Mouse (Mus musculus): ENCODE data around the gene Erlec1. TPM values are rescaled to one million over a fixed set of nuclear protein-coding genes. Genes with fewer than 3 reads are reported as not detected.

The Erlec1 gene
- polyA plus RNA-seq, 1 experiment from 2014 or later, result 5.6 TPM

Other genes with a start within 250 kb of the Erlec1 start
- gene Psme4, start 182.6 kb downstream of the Erlec1 start, polyA plus RNA-seq (2015; fragmentation: Nextera tagmentation; extraction: Ambion mirVana), result 10.7 and 10.9 TPM in 2 replicates
- 0.03 TPM in 1 of 2 replicates, not detected in the other for gene Gpr75, start 69.0 kb downstream of the Erlec1 start, polyA plus RNA-seq (2015; fragmentation: Nextera tagmentation; extraction: Ambion mirVana)
- 12.5 and 16.0 TPM in 2 replicates for gene Asb3, start 68.9 kb downstream of the Erlec1 start, polyA plus RNA-seq (2015; fragmentation: Nextera tagmentation; extraction: Ambion mirVana)
- 72.1 and 90.4 TPM in 2 replicates for gene Chac2, start 32.0 kb upstream of the Erlec1 start, polyA plus RNA-seq (2015; fragmentation: Nextera tagmentation; extraction: Ambion mirVana)
- gene Gm17332, start 228.1 kb upstream of the Erlec1 start, polyA plus RNA-seq (2015; fragmentation: Nextera tagmentation; extraction: Ambion mirVana), result not detected in 2 replicates